Mouse (Mus musculus) layer of hippocampus, postnatal 10 days (tissue): ENCODE data around the gene Chd3. TPM values are rescaled to one million over a fixed set of nuclear protein-coding genes. Genes with fewer than 3 reads are reported as not detected.

ENCODE experiments used
- DNase-seq, 2 experiments: peaks; one replicate each; pipeline ENCODE4 v3.0.0; 2021; ENCODE audit warnings: low spot score in 2 of 2
- total RNA-seq, 2 experiments: library from RNA; stranded (reverse); gene quantifications; 2 replicates each; pipeline ENCODE4 v1.2.3; 2021

Chd3 gene
- total RNA-seq, 2 experiments from 2014 or later, result 540 to 617 TPM

GRCm38 (mm10) chr11:69390400-69391034 is 21.3 kb upstream of the Chd3 start:
- DNase-seq, result peak; percentile 73 to 79

- peak in 1 of 2 experiments; percentile 77 for DNase-seq
These were observed 20.6 kb upstream of the Chd3 start for GRCm38 (mm10) chr11:69389531-69390399.

- DNase-seq, result no peak
These were observed 19.5 kb upstream of the Chd3 start for GRCm38 (mm10) chr11:69388680-69389079.

- DNase-seq, result no peak
These were observed 17.6 kb upstream of the Chd3 start for GRCm38 (mm10) chr11:69386758-69387157.

GRCm38 (mm10) chr11:69384979-69385378 is 15.8 kb upstream of the Chd3 start:
- DNase-seq, result no peak

- no peak for DNase-seq
These were observed 13.4 kb upstream of the Chd3 start for GRCm38 (mm10) chr11:69382478-69383105.

GRCm38 (mm10) chr11:69381356-69381755 is 12.2 kb upstream of the Chd3 start:
- no peak for DNase-seq

- no peak for DNase-seq
These were observed 10.4 kb upstream of the Chd3 start for GRCm38 (mm10) chr11:69379600-69379999.

- no peak for DNase-seq
These were observed 8.6 kb upstream of the Chd3 start for GRCm38 (mm10) chr11:69377766-69378165.

GRCm38 (mm10) chr11:69375646-69376045 is 6.4 kb upstream of the Chd3 start:
- DNase-seq, result no peak

- no peak for DNase-seq
These were observed 4.2 kb upstream of the Chd3 start for GRCm38 (mm10) chr11:69373223-69373965.

- no peak for DNase-seq
These were observed 3.6 kb upstream of the Chd3 start for GRCm38 (mm10) chr11:69372780-69373170.

GRCm38 (mm10) chr11:69372056-69372779 is 3.0 kb upstream of the Chd3 start:
- DNase-seq, result peak; percentile 80

- no peak for DNase-seq
These were observed 2.4 kb upstream of the Chd3 start for GRCm38 (mm10) chr11:69371601-69372000.

- DNase-seq, result no peak
These were observed 1.6 kb upstream of the Chd3 start for GRCm38 (mm10) chr11:69370817-69371215.

- no peak for DNase-seq
These were observed 997 bp upstream of the Chd3 start for GRCm38 (mm10) chr11:69369990-69370816.

GRCm38 (mm10) chr11:69368356-69369214 is 621 bp downstream of the Chd3 start:
- DNase-seq, result peak; percentile 50 to 56

- no peak for DNase-seq
These were observed 1.4 kb downstream of the Chd3 start for GRCm38 (mm10) chr11:69367616-69368355.
